Mouse (Mus musculus) megakaryocyte, embryonic 14.5 days (primary cell): Measurements from ENCODE around the gene Prnd. TPM values are rescaled to one million over a fixed set of nuclear protein-coding genes. Genes with fewer than 3 reads are reported as not detected.

ENCODE experiments used
- H3K27me3 ChIP-seq: replicated peaks from 2 replicates; pipeline ENCODE3; 2012; ENCODE audit warnings: inconsistent platforms
- H3K36me3 ChIP-seq: replicated peaks from 2 replicates; pipeline ENCODE3; 2012; ENCODE audit warnings: low read length, inconsistent platforms, mixed read lengths
- H3K4me1 ChIP-seq: 2 replicates; pipeline ENCODE4 v1.6.1; 2012; ENCODE audit warnings: inconsistent platforms
- H3K4me3 ChIP-seq: replicated peaks from 2 replicates; pipeline ENCODE3; 2012; ENCODE audit warnings: moderate library complexity, mild to moderate bottlenecking, inconsistent platforms
- H3K9me3 ChIP-seq: 2 replicates; pipeline ENCODE4 v1.6.1; 2012; ENCODE audit warnings: inconsistent platforms
- FLI1 ChIP-seq: IDR thresholded peaks from 2 replicates; pipeline ENCODE4 v1.6.1; 2012; ENCODE audit warnings: low read length, inconsistent platforms, mixed read lengths
- GATA1 ChIP-seq: IDR thresholded peaks from 3 replicates; pipeline ENCODE4 v1.6.1; 2012; ENCODE audit warnings: mixed read lengths, low read length, inconsistent platforms, borderline replicate concordance
- polyA plus RNA-seq: library from polyadenylated mRNA; stranded (reverse); fragments of >175 nt; gene quantifications from 2 replicates; pipeline ENCODE4 v1.2.3, GENCODE M21; 2012; ENCODE audit warnings: low replicate concordance; ENCODE audit not compliant: insufficient read depth

Gene Prnd
- polyA plus RNA-seq, 1 experiment = not detected

DNA sequence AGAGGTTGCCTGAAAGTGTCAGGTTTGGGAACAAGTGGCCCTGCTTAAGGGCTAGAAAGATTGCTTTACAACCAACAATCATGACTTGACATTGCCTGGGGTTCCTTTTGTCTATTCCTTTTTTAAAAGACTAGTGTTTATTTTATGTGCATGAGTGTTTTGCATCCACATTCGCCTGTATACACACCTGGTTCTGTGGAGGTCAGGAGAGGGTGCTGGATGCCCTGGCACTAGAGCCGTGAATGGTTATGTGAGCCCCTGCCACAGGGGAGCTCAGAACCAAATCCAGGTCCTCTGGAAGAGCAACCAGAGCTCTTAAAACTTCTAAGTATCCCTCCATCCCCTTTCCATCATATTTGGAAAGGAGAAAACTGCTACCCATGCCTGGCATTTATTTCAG is 39.8 kb upstream of the Prnd start:
- Histone ChIP-seq H3K4me3 (peak overlapping the region; percentile 98), H3K9me3 (no peaks in the 10 kb centered on the region)

DNA sequence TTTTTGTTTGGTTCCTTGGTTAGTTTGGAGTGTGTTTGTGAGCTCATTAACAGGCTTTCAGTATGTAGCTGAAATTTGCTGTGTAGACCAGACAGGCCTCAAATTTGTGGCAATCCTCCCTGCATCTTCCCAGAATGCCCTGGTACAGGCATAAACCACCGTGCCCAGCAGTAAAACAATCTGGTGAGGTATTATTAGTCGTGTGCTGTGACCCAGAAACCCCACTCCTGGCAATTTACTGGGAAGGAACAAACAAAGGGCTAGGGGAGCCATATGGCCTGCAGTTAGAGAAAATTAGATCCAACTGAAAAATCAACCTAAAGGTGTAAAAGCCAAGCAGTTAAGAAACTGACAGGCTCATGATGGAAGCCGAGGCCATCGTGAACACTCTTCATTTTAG is 39.3 kb upstream of the Prnd start:
- TF ChIP-seq FLI1 (no peak), GATA1 (no peak)

More for the DNA sequence above, 39.8 kb upstream of the Prnd start:
- Histone ChIP-seq H3K36me3 (no peaks in the 10 kb centered on the region), H3K27me3 (no peaks in the 10 kb centered on the region), H3K4me1 (peaks cover 36% of the 10 kb centered on the region)
- TF ChIP-seq FLI1 = no peak
- TF ChIP-seq GATA1 = no peak

DNA sequence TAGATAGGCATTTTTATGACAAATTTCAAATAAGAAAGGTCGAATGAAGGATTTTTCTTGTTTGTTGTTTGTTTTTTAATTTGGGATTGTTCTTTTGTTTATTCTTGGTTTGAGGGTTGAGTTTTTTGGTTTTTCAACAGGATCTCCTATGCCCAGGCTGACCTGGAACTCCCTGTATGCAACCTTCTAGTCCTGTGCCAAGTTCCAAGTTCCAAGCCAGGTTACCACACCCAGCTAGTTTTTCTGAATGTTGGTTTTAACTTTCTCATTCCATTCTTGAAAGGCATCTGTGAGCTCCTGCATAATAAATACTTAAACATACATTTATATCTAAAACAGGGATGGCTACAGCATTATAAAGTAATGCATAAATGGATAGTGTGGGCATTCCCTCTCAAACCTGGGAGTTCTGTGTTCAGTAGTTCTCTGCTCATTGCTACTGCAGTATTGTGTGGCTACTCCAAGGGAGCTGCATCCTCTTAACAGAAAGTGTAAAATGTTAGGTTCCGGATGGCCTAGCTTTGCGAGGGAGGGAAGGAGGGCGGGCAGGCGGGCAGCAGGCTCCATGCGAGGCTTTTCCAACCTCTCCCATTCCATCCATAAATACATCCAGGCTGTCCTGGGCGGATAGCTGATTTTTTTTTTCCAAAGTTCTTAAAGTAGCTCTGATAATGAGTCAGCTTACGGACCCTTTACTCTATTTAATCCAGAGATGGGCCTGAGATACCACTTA is 38.0 kb upstream of the Prnd start:
- Histone ChIP-seq H3K27me3 (no peaks in the 10 kb centered on the region), H3K4me1 (peaks cover 39% of the 10 kb centered on the region), H3K9me3 (no peaks in the 10 kb centered on the region), H3K4me3 (no peak overlapping the region), H3K36me3 (peaks cover 7% of the 10 kb centered on the region)
- TF ChIP-seq GATA1 (no peak), FLI1 (no peak)

More for the DNA sequence above, 39.3 kb upstream of the Prnd start:
- Histone ChIP-seq H3K4me3 (no peak overlapping the region), H3K27me3 (no peaks in the 10 kb centered on the region), H3K36me3 (no peaks in the 10 kb centered on the region), H3K9me3 (no peaks in the 10 kb centered on the region), H3K4me1 (peaks cover 38% of the 10 kb centered on the region)

DNA sequence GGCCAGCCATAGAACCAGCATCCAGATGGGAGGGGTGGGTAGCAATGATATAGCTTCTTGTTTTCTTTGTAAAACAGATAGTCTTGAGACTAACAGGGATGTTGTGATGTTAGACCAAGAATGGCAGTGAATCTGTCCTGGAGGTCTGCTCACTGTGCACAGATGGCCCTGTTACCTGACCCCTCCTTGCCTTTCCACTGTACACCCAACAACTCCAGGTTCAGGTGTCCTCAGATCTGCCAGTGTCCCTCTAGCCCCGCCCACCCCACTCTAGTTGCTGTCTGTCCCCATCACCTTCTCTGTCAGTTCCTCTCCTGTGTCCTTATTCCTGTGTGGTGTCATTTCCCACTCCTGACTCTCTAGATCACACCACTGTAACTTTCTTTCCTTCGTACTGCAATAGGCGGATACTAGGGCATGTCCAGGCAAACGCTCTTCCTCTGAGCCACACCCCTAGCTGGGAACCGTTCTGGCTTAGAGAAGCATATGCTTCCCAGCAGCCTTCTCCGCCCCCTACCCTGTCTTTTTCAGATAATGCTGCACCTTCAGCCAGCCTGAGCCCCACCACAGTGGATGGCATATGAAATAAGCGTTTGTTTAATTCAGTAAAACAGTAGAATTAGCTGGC is 18.3 kb upstream of the Prnd start:
- Histone ChIP-seq H3K4me1 (peaks cover 36% of the 10 kb centered on the region), H3K9me3 (no peaks in the 10 kb centered on the region), H3K27me3 (no peaks in the 10 kb centered on the region), H3K36me3 (peaks cover 11% of the 10 kb centered on the region), H3K4me3 (no peak overlapping the region)
- TF ChIP-seq FLI1 = no peak

DNA sequence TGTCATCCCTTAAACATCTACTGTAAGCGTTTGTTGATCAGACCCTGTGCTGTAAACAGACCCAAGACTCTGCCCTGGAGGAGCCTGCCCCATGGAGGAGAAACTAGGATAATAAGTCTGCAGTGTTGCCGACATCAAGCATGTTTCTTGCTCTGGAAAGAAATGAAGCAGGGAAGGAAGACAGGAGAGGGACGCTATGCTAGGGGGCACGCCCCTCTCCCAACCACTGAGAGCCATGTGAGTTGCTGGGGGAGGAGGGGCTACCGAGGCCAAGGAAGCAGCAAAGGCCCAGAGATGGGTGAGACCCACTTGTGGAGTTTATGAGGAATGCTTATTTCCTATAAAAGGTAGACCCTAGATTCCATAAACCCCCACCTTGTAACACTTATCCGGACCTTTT is 17.6 kb upstream of the Prnd start:
- H3K4me3 ChIP-seq = no peak overlapping the region
- peaks cover 11% of the 10 kb centered on the region for H3K36me3 ChIP-seq
- H3K27me3 ChIP-seq = no peaks in the 10 kb centered on the region
- no peak for TF ChIP-seq FLI1
- no peak for TF ChIP-seq GATA1
- no peaks in the 10 kb centered on the region for H3K9me3 ChIP-seq
- H3K4me1 ChIP-seq = peaks cover 36% of the 10 kb centered on the region

DNA sequence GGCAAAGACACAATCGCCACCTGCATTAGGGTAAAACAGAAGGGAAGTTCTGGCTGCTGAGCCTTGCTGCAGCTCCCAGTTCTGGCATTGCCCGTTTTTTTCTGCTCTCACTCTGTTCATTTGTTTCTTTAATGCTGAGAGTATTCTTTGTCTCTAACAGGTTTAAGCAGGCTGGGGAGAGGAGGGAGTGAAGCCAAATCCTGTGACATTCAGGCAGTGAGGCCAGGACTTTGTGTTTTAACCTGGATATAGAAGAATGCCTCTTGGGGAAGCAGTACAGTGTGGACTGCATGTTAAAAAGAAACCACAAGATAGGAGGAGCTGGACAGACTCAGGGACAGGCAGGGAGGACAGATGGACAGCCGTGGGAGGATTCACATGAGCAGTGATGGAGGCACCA is 17.1 kb upstream of the Prnd start:
- peaks cover 36% of the 10 kb centered on the region for H3K4me1 ChIP-seq
- TF ChIP-seq GATA1 = no peak
- no peak for TF ChIP-seq FLI1
- no peaks in the 10 kb centered on the region for H3K9me3 ChIP-seq
- no peaks in the 10 kb centered on the region for H3K27me3 ChIP-seq
- H3K36me3 ChIP-seq = peaks cover 11% of the 10 kb centered on the region
- H3K4me3 ChIP-seq = no peak overlapping the region

DNA sequence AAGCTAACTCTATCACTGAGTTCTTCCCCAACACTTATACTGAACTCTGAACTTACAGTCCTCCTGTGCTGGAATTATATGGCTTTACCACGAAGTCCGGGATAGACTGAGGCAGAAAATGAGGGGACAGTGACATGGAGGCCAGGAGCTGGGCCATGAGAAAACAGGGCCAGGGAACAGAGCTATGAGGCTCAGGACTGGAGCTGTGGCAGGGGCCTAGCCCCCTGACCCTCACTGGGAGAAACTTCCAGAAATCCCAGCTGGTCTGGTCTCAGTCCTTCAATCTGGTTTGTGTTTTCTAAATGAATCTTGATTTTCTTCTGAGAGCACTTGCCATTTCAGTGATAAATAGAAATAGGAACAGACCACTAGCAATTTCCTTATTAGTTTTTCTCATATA is 16.4 kb upstream of the Prnd start:
- no peak for TF ChIP-seq GATA1
- TF ChIP-seq FLI1 = no peak
- H3K4me1 ChIP-seq = peaks cover 36% of the 10 kb centered on the region
- no peaks in the 10 kb centered on the region for H3K9me3 ChIP-seq
- peaks cover 11% of the 10 kb centered on the region for H3K36me3 ChIP-seq
- no peaks in the 10 kb centered on the region for H3K27me3 ChIP-seq
- H3K4me3 ChIP-seq = no peak overlapping the region

DNA sequence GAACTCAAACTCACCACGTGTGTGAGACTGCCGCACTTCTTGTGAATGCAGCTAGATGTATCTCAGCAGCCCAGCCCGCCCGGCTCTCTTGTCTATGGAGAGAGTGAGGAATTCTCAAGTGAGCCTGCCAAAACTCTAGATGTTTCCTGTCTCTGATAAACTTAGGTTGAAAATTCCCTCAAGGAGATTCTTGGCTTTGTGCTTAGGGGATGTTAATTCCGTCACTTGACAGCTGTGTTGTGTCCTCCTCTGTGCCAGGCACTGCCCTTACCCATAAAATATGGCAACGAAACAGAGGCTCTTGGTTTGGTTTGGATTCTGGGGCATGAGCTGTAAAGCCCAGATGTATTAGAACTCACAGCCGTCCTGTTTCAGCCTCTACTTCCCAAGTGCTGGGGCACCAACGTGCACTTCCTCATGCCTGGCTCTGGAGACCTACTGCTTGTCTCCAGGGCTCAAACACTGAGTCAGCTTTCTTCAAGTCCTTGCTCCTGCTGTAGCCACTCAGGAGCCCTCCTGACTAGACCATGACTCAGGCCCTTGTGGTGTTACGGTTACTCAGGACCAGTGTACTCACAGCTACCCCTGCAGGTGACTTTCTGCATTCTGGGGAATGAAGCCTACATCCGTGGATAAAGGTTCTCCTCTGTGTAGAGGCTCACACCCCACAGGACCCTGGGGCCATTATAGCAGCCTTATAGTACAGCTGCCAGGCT is 15.1 kb upstream of the Prnd start:
- TF ChIP-seq FLI1 (no peak), GATA1 (no peak)
- Histone ChIP-seq H3K36me3 (peaks cover 11% of the 10 kb centered on the region), H3K4me3 (no peak overlapping the region), H3K27me3 (peaks cover 2% of the 10 kb centered on the region), H3K4me1 (peaks cover 39% of the 10 kb centered on the region), H3K9me3 (no peaks in the 10 kb centered on the region)

DNA sequence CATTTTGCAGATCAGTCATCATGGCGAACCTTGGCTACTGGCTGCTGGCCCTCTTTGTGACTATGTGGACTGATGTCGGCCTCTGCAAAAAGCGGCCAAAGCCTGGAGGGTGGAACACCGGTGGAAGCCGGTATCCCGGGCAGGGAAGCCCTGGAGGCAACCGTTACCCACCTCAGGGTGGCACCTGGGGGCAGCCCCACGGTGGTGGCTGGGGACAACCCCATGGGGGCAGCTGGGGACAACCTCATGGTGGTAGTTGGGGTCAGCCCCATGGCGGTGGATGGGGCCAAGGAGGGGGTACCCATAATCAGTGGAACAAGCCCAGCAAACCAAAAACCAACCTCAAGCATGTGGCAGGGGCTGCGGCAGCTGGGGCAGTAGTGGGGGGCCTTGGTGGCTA is 14.3 kb upstream of the Prnd start:
- Histone ChIP-seq H3K4me1 (peaks cover 39% of the 10 kb centered on the region), H3K9me3 (no peaks in the 10 kb centered on the region), H3K36me3 (peaks cover 11% of the 10 kb centered on the region), H3K4me3 (no peak overlapping the region), H3K27me3 (peaks cover 6% of the 10 kb centered on the region)
- TF ChIP-seq FLI1 (no peak), GATA1 (no peak)
